Mouse (Mus musculus) lung, adult 10 weeks (tissue): ENCODE results near the gene Angptl8. TPM values are rescaled to one million over a fixed set of nuclear protein-coding genes. Genes with fewer than 3 reads are reported as not detected.

Experiments used
- polyA plus RNA-seq: library from polyadenylated mRNA; stranded (reverse); fragments of 350-450 nt; fragmentation: Illumina TruSeq; extraction: RNeasy Lipid Tissue Mini Kit (QIAGEN cat#74804); gene quantifications from one replicate; pipeline ENCODE4 v1.2.3, GENCODE M21; 2014; ENCODE audit warnings: low read depth, low replicate concordance; ENCODE audit not compliant: insufficient read depth

The Angptl8 gene
- 3.8 TPM for polyA plus RNA-seq

DNA sequence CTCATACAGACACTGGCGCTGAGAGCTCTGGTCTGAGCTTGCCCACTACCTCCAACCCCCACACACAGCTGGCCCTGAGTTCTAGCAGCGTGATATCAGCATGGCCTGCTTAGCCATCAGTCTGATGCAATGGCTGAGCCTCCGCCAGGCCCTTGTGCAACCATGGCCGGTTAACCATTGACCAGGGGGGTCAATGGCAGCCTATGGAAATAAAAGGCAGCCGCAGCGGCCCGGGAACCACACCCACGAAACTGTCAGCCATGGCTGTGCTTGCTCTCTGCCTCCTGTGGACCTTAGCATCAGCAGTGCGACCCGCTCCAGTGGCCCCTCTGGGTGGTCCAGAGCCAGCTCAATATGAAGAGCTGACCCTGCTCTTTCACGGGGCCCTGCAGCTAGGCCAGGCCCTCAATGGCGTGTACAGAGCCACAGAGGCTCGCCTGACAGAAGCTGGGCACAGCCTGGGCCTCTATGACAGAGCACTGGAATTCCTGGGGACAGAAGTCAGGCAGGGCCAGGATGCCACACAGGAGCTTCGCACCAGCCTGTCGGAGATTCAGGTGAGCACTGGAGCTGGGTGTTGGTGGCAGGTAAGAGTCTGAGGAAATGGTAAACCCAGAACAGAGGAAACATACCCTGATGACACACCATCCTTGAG, at the start of gene Angptl8:
Angptl8 (plus strand) TSS at position 253 of the 655 bp plus-strand sequence.

DNA sequence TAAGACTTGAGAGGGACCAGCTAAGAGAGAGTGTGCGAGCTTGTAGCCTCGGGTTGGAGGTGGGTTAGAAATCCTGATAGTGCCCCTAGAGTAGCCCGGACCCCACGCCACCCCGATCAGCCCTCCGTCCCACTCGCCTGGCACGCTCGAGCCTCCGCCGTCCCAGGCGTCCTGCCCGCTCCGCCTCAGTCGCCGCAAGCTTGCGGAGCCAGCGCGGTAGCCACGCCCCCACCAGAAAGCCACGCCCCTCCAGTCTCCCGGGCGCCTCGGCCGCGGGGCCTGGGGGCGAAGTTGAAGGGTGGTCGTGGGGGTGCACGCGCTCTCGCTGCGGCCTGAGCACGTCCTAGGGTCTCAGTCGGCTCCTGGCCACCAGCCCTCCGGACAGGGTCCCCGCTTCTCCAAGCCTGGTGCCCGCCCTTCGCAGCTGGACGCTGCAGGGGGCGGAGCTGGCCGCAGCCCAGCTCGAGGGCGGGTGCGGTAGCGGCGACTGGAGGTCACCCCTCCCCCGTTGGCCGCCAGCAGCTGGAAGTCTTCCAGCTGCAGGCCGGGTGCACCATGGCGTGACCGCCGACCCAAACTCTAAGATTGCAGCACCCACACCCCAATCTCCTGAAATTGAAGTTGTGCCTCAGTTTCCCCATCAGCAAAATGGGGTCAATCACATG, 36.8 kb upstream of the Angptl8 start, which contains the start of gene Kank2:
Kank2 (minus strand) TSS at position 400 of the 665 bp plus-strand sequence.

DNA sequence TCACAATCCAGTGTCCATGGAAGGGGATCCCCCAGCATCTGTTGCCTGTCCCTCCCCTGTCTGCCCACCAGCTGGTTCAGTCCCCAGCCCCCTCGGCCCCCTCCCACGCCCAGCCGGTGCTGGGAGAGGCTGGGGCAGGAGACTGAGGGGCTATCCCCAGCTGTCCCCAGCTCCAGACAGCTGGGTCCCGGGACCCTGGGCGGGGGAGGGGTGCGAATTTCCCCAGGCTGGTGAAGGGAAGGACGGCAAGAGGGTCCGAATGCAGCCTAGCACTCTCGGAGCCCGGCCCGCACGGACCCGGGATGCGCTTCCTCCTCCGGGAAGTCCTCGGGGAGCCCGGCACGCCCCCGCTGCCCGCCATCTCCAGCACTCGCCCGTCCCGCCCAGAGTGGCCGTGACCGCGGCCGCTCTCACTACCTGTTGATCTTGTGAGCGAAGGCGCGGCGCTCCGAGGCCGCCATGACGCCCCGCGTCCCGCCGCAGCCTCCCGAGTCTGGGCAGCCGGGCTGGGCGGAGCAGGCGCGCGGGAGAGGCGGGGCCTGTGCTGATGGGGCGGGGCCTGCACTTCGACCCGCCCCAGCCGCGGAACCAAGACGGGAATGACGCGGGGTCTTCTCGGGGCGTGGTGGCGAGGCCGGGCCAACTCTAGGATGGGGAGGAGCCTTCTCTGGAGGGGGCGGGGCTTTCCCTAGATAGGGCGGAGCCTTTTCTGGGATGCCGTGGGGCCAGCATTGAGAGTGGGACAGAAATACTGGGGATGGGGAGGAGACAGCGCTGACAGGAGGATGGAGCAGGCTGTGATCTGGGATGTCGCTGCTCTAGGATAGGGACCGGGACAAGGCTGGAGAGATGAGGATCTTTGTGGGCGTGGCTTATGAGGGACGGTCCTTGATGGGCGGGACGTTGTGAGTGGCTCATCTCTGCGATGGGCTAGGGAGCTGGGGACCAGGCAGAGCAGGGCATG, 17.1 kb downstream of the Angptl8 start, which contains the start of gene Dock6:
Dock6 (minus strand) TSS at position 508 of the 964 bp plus-strand sequence.

Other genes starting within 250 kb of the Angptl8 start
- 17.7 TPM for gene Timm29, start 242.8 kb upstream of the Angptl8 start, polyA plus RNA-seq
- gene Yipf2, start 242.7 kb upstream of the Angptl8 start, polyA plus RNA-seq, result 21.4 TPM
- gene Smarca4, start 219.3 kb upstream of the Angptl8 start, polyA plus RNA-seq, result 16.8 TPM
- 24.1 TPM for gene Ldlr, start 112.0 kb upstream of the Angptl8 start, polyA plus RNA-seq
- 2.4 TPM for gene Spc24, start 75.2 kb upstream of the Angptl8 start, polyA plus RNA-seq
- gene Kank2, start 36.8 kb upstream of the Angptl8 start, polyA plus RNA-seq, result 35.1 TPM
- 47.0 TPM for gene Dock6, start 17.1 kb downstream of the Angptl8 start, polyA plus RNA-seq
- 24.0 TPM for gene Rab3d, start 82.7 kb downstream of the Angptl8 start, polyA plus RNA-seq
- gene Ccdc159, start 92.0 kb downstream of the Angptl8 start, polyA plus RNA-seq, result 2.1 TPM
- gene Tmem205, start 92.0 kb downstream of the Angptl8 start, polyA plus RNA-seq, result 159 TPM
- 2.7 TPM for gene Plppr2, start 101.5 kb downstream of the Angptl8 start, polyA plus RNA-seq
- 10.0 TPM for gene Swsap1, start 120.2 kb downstream of the Angptl8 start, polyA plus RNA-seq
- gene Epor, start 128.0 kb downstream of the Angptl8 start, polyA plus RNA-seq, result 2.8 TPM
- 5.4 TPM for gene Rgl3, start 153.9 kb downstream of the Angptl8 start, polyA plus RNA-seq
- gene Ccdc151, start 167.1 kb downstream of the Angptl8 start, polyA plus RNA-seq, result 3.5 TPM
- 49.2 TPM for gene Prkcsh, start 167.3 kb downstream of the Angptl8 start, polyA plus RNA-seq
- not detected for gene Elavl3, start 216.5 kb downstream of the Angptl8 start, polyA plus RNA-seq
- gene Gm49318, start 235.7 kb downstream of the Angptl8 start, polyA plus RNA-seq, result not detected
- gene Zfp653, start 235.9 kb downstream of the Angptl8 start, polyA plus RNA-seq, result 6.4 TPM
- 15.6 TPM for gene Ecsit, start 249.9 kb downstream of the Angptl8 start, polyA plus RNA-seq